Mouse (Mus musculus): ENCODE results near the gene Prdm13.
A peak's percentile ranks its signal among the peaks of the same experiment; 100 is the strongest.

Prdm13 gene

GRCm38 (mm10) chr4:21678101-21678974 lies 7.4 kb downstream of the Prdm13 start:
- peak; percentile 8 for DNase-seq (ENCODE audit: low read depth, low spot score)

GRCm38 (mm10) chr4:21674691-21675090 lies 11.1 kb downstream of the Prdm13 start:
- no peak for DNase-seq (ENCODE audit: low read depth, low spot score)

- no peak for DNase-seq (ENCODE audit: low read depth, low spot score)
Measured at GRCm38 (mm10) chr4:21674042-21674441, 11.7 kb downstream of the Prdm13 start.

GRCm38 (mm10) chr4:21665961-21666360 lies 19.8 kb downstream of the Prdm13 start:
- DNase-seq (ENCODE audit: low read depth, low spot score), result no peak

- no peak for DNase-seq (ENCODE audit: low read depth, low spot score)
Measured at GRCm38 (mm10) chr4:21658184-21658583, 27.6 kb downstream of the Prdm13 start.

- DNase-seq (ENCODE audit: low read depth, low spot score), result no peak
Measured at GRCm38 (mm10) chr4:21629275-21629583, 56.5 kb downstream of the Prdm13 start.

- DNase-seq (ENCODE audit: low read depth, low spot score), result no peak
Measured at GRCm38 (mm10) chr4:21628367-21629274, 57.1 kb downstream of the Prdm13 start.

Measured in CD4-positive helper T cell, adult 2 months (primary cell).